Mouse (Mus musculus): Measurements from ENCODE around the gene Arhgdib. TPM values are rescaled to one million over a fixed set of nuclear protein-coding genes. Genes with fewer than 3 reads are reported as not detected.

The Arhgdib gene
- polyA plus RNA-seq, 1 experiment: 90.2 TPM

DNA sequence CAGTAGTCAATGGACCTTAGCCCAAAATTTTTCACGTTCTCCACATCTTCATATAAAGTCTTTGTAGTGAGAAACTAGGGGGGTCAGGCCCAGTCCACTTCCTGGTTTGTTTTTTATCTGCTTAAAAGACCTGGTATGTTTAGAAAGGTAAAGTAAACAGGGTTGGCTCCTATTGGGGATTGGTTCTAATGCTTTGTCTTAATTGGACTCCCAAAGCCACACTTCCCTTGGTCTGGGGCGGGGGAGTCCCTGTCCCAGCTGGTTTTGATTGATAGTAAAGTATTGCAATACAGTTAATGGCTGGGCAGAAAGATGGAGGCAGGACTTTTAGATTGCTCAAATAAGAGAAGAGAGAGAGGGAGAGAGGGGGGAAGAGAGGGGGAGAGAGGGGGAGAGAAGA lies 40.7 kb downstream of the Arhgdib start:
- no peak overlapping the region for H3K4me3 ChIP-seq

DNA sequence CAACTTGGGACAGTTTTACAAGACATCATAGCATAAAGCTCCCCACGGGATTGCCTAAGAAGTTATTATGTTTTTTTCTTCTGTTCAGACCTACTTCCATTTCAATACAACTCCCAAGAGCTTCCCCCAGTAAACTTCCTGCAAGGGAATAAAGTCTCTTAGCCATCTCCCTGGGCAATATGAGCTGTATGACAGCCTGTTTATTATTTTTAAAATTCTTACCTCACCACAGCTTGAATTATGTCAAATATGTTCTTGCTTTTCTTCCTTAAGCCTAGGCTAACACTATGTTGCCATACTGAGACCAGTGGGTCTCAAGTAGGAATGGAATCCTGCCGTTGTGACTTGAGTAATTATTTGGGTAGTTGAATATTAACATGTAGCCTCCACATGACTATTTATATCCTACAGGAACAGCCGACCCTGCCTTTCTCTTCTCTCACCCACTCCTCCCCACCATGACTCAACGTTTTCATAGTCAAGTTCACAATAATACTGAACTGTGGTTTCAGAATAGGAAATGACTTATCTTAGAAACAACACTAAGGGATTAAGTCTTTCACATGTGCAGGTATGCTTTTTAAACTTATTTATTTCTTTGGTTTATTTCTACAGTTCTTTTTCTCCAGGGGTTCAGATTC lies 41.2 kb downstream of the Arhgdib start:
- Histone ChIP-seq H3K36me3 (ENCODE audit: control insufficient read depth, insufficient read depth) (no peaks in the 10 kb centered on the region), H3K4me3 (no peak overlapping the region), H3K4me2 (ENCODE audit: low read depth) (peak overlapping the region; percentile 62), H3K79me2 (ENCODE audit: control insufficient read depth, insufficient read depth) (no peaks in the 10 kb centered on the region), H3K27me3 (ENCODE audit: control insufficient read depth, insufficient read depth, insufficient read length) (no peaks in the 10 kb centered on the region), H3ac (ENCODE audit: control insufficient read depth, insufficient read length) (no peak overlapping the region)
- TF ChIP-seq E2F4 (IDR thresholded peaks at IDR 0.05; ENCODE audit: insufficient read depth) (no peak), USF1 (IDR thresholded peaks at IDR 0.05; ENCODE audit: low read depth) (peak; percentile 23), CEBPB (IDR thresholded peaks at IDR 0.05; ENCODE audit: insufficient read depth, poor library complexity, severe bottlenecking) (peak; percentile 29; the same call in 1 of the 2 replicates)

More for the DNA sequence above, 40.7 kb downstream of the Arhgdib start:
- Histone ChIP-seq H3K79me2 (ENCODE audit: control insufficient read depth, insufficient read depth) (no peaks in the 10 kb centered on the region), H3ac (ENCODE audit: control insufficient read depth, insufficient read length) (no peak overlapping the region), H3K36me3 (ENCODE audit: control insufficient read depth, insufficient read depth) (no peaks in the 10 kb centered on the region), H3K27me3 (ENCODE audit: control insufficient read depth, insufficient read depth, insufficient read length) (no peaks in the 10 kb centered on the region), H3K4me2 (ENCODE audit: low read depth) (peak overlapping the region; percentile 62)
- TF ChIP-seq USF1 (IDR thresholded peaks at IDR 0.05; ENCODE audit: low read depth) (no peak), REST (IDR thresholded peaks at IDR 0.05; ENCODE audit: insufficient read depth, insufficient read length) (no peak), TCF3 (IDR thresholded peaks at IDR 0.05; ENCODE audit: insufficient read length, low read depth) (no peak), POLR2AphosphoS2 (IDR thresholded peaks at IDR 0.05; ENCODE audit: insufficient read length, low read depth) (no peak), POLR2A (IDR thresholded peaks at IDR 0.05; ENCODE audit: insufficient read length, low read depth) (no peak), E2F4 (IDR thresholded peaks at IDR 0.05; ENCODE audit: insufficient read depth) (no peak), MYOD1 (IDR thresholded peaks at IDR 0.05; ENCODE audit: control insufficient read depth in 1 of 3, insufficient read length in 2 of 3, low read depth in 2 of 3) (no peak), SRF (IDR thresholded peaks at IDR 0.05; ENCODE audit: control insufficient read depth, insufficient read length, low read depth) (no peak), TCF12 (IDR thresholded peaks at IDR 0.05; ENCODE audit: insufficient read depth, poor library complexity, severe bottlenecking) (no peak), MAX (IDR thresholded peaks at IDR 0.05; ENCODE audit: low read depth) (no peak), CEBPB (IDR thresholded peaks at IDR 0.05; ENCODE audit: insufficient read depth, poor library complexity, severe bottlenecking) (no peak), MYOG (IDR thresholded peaks at IDR 0.05; ENCODE audit: control insufficient read depth in 1 of 3, insufficient read depth in 1 of 3, insufficient read length in 2 of 3, low read depth in 2 of 3) (no peak)

DNA sequence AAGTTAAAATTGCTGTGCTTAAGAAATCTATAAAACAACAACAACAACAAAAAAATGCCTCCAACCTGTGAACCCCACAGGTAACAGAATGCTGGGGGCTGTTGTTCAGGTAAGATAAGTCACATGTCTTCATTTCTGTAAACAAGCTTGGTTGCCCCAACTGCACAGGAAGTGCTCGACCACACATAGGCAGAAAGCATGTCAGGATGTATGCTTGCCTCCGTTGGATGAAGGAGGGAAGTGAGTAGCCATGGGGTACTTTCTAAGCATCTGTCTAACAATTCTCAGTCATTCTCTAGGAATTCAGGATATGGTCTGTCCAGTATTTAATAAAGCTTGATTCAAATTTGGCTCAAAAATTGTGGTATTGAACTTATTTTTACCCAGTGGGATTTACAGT lies 42.7 kb downstream of the Arhgdib start:
- H3K4me3 ChIP-seq: no peak overlapping the region
- no peak overlapping the region for H3K4me2 ChIP-seq (ENCODE audit: low read depth)
- no peaks in the 10 kb centered on the region for H3K27me3 ChIP-seq (ENCODE audit: control insufficient read depth, insufficient read depth, insufficient read length)
- H3K79me2 ChIP-seq (ENCODE audit: control insufficient read depth, insufficient read depth): no peaks in the 10 kb centered on the region
- no peaks in the 10 kb centered on the region for H3K36me3 ChIP-seq (ENCODE audit: control insufficient read depth, insufficient read depth)
- H3ac ChIP-seq (ENCODE audit: control insufficient read depth, insufficient read length): no peak overlapping the region
- TF ChIP-seq POLR2A (IDR thresholded peaks at IDR 0.05; ENCODE audit: insufficient read length, low read depth) (no peak), MYOD1 (IDR thresholded peaks at IDR 0.05; ENCODE audit: control insufficient read depth in 1 of 3, insufficient read length in 2 of 3, low read depth in 2 of 3) (no peak), MAX (IDR thresholded peaks at IDR 0.05; ENCODE audit: low read depth) (no peak), TCF3 (IDR thresholded peaks at IDR 0.05; ENCODE audit: insufficient read length, low read depth) (no peak), CEBPB (IDR thresholded peaks at IDR 0.05; ENCODE audit: insufficient read depth, poor library complexity, severe bottlenecking) (no peak), TCF12 (IDR thresholded peaks at IDR 0.05; ENCODE audit: insufficient read depth, poor library complexity, severe bottlenecking) (no peak)

DNA sequence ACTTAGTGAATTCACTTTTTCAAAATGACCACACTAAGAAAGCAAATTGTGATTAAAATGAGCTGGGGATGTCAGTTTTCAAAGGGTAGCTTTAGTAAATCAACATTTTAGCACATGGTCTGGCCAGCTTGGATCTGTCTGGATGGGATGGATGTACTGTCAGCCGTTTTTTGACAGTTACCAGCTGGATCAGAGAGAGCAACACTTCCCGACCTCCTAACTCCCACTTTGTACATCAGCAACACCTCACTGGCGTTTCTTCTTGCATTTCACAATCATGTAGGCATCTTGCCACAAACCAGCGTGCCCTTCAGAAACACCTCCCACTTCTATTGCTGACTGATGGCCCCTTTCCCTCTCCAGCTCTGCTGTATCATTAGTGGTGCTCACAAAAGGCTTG lies 43.5 kb downstream of the Arhgdib start:
- Histone ChIP-seq H3K27me3 (ENCODE audit: control insufficient read depth, insufficient read depth, insufficient read length) (no peaks in the 10 kb centered on the region), H3K36me3 (ENCODE audit: control insufficient read depth, insufficient read depth) (no peaks in the 10 kb centered on the region), H3K79me2 (ENCODE audit: control insufficient read depth, insufficient read depth) (no peaks in the 10 kb centered on the region), H3K4me3 (no peak overlapping the region), H3K4me2 (ENCODE audit: low read depth) (peak overlapping the region; percentile 53), H3ac (ENCODE audit: control insufficient read depth, insufficient read length) (no peak overlapping the region)
- 0 out of 2 replicates have a peak, but pooled peaks have one; percentile 22 for TF ChIP-seq CEBPB (IDR thresholded peaks at IDR 0.05; ENCODE audit: insufficient read depth, poor library complexity, severe bottlenecking)
- no peak for TF ChIP-seq MAX (IDR thresholded peaks at IDR 0.05; ENCODE audit: low read depth)

DNA sequence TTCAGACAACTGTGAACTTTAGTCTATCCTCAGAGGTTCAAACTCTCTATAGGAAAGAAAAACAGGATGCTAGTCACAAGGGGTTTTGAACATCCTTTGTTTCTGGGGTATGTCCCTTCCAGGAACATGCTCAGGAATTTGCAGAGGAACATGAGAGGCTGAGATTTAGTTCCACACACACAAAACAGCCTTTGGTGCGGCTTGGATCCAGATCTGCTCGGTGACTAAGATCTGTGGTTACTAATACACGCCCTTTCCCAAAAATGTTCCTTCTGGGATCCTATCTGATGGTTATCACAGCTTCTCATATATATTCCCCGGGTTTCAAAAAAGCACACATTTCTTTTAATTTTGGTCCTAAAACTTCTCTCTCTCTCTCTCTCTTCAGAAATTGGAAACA lies 43.9 kb downstream of the Arhgdib start:
- H3K4me3 ChIP-seq: no peak overlapping the region
- TF ChIP-seq TCF3 (IDR thresholded peaks at IDR 0.05; ENCODE audit: insufficient read length, low read depth): no peak
- no peak for TF ChIP-seq USF1 (IDR thresholded peaks at IDR 0.05; ENCODE audit: low read depth)
- TF ChIP-seq POLR2AphosphoS2 (IDR thresholded peaks at IDR 0.05; ENCODE audit: insufficient read length, low read depth): no peak
- TF ChIP-seq MYOD1 (IDR thresholded peaks at IDR 0.05; ENCODE audit: control insufficient read depth in 1 of 3, insufficient read length in 2 of 3, low read depth in 2 of 3): no peak
- no peak for TF ChIP-seq CEBPB (IDR thresholded peaks at IDR 0.05; ENCODE audit: insufficient read depth, poor library complexity, severe bottlenecking)
- no peaks in the 10 kb centered on the region for H3K36me3 ChIP-seq (ENCODE audit: control insufficient read depth, insufficient read depth)
- no peaks in the 10 kb centered on the region for H3K79me2 ChIP-seq (ENCODE audit: control insufficient read depth, insufficient read depth)
- no peaks in the 10 kb centered on the region for H3K27me3 ChIP-seq (ENCODE audit: control insufficient read depth, insufficient read depth, insufficient read length)
- no peak overlapping the region for H3ac ChIP-seq (ENCODE audit: control insufficient read depth, insufficient read length)
- peak overlapping the region; percentile 53 for H3K4me2 ChIP-seq (ENCODE audit: low read depth)
